ENCODE assay signal across 8 mouse cellular contexts in genomic region chr14:44989751-44990150, GRCm38 (mm10). TPM values are rescaled to one million over a fixed set of nuclear protein-coding genes. Genes with fewer than 3 reads are reported as not detected.
DNase-seq lines count a peak whose midpoint lies in the region; ATAC-seq and TF ChIP-seq lines count a peak whose summit lies in the region.

No protein-coding gene starts in this region.

- no peak for TF ChIP-seq CTCF in thymus, adult 2 months (IDR thresholded peaks at IDR 0.05; ENCODE audit: borderline replicate concordance, control insufficient read depth, extremely low read depth, insufficient read depth, low read length, poor library complexity)

- H3K4me3 ChIP-seq in thymus, adult 2 months (ENCODE audit: control insufficient read depth, insufficient read depth, low read length): peak overlapping the region; percentile 53
- H3K4me3 ChIP-seq in forebrain, embryonic 14.5 days (ENCODE audit: low read depth, low read length): peak overlapping the region; percentile 40
- H3K4me3 ChIP-seq in liver, embryonic 13.5 days (replicated peaks): peak overlapping the region; percentile 49
- peak overlapping the region; percentile 53 for H3K4me3 ChIP-seq in stomach, embryonic 16.5 days (replicated peaks; ENCODE audit: low read length)

- DNase-seq in thymus, adult 2 months: peak; percentile 9
- no peak for DNase-seq in thymus, postnatal 25 days
- no peak for DNase-seq in forebrain, embryonic 14.5 days (ENCODE audit: low spot score)
- no peak for DNase-seq in liver, embryonic 13.5 days
- no peak for DNase-seq in gastrocnemius, postnatal 25 days
- DNase-seq in frontal cortex, postnatal 10 days (ENCODE audit: low spot score in 2 of 2): no peak
- DNase-seq in urinary bladder, adult 2 months (ENCODE audit: low spot score): no peak

- WGBS in thymus, adult 2 months: 24% methylated on average over 4 of the region's 4 CpGs
- WGBS in forebrain, embryonic 14.5 days: 31% methylated on average over 4 of the region's 4 CpGs
- WGBS in liver, embryonic 13.5 days (ENCODE audit: insufficient replicate concordance): 23% methylated on average over 4 of the region's 4 CpGs
- 35% methylated on average over 4 of the region's 4 CpGs for WGBS in stomach, embryonic 16.5 days

- ATAC-seq in forebrain, embryonic 14.5 days: no peak
- ATAC-seq in liver, embryonic 13.5 days (ENCODE audit: low read depth): no peak
- no peak for ATAC-seq in stomach, embryonic 16.5 days (ENCODE audit: insufficient read depth, low FRiP score)

- TF ChIP-seq POLR2A in thymus, adult 2 months (IDR thresholded peaks at IDR 0.05; ENCODE audit: control insufficient read depth, extremely low read depth, insufficient read depth, low read length, poor library complexity): no peak

- H3K9me3 ChIP-seq in forebrain, embryonic 14.5 days (replicated peaks; ENCODE audit: control insufficient read depth, low read length): no peaks in the 10 kb centered on the region
- H3K9me3 ChIP-seq in liver, embryonic 13.5 days (replicated peaks): no peaks in the 10 kb centered on the region
- no peaks in the 10 kb centered on the region for H3K9me3 ChIP-seq in stomach, embryonic 16.5 days (replicated peaks; ENCODE audit: control insufficient read depth, low read length)

- no peak overlapping the region for H3K27ac ChIP-seq in thymus, adult 2 months (ENCODE audit: control insufficient read depth, insufficient read depth, low read length)
- no peak overlapping the region for H3K27ac ChIP-seq in forebrain, embryonic 14.5 days (ENCODE audit: low read depth, low read length)
- H3K27ac ChIP-seq in liver, embryonic 13.5 days: no peak overlapping the region
- no peak overlapping the region for H3K27ac ChIP-seq in stomach, embryonic 16.5 days (ENCODE audit: low read length)

- no peaks in the 10 kb centered on the region for H3K36me3 ChIP-seq in thymus, adult 2 months (ENCODE audit: control insufficient read depth, insufficient read depth, low read length)
- H3K36me3 ChIP-seq in forebrain, embryonic 14.5 days (ENCODE audit: control insufficient read depth, insufficient read depth, low read length): no peaks in the 10 kb centered on the region
- H3K36me3 ChIP-seq in liver, embryonic 13.5 days: no peaks in the 10 kb centered on the region
- no peaks in the 10 kb centered on the region for H3K36me3 ChIP-seq in stomach, embryonic 16.5 days (ENCODE audit: control insufficient read depth, insufficient read depth, low read length)

- H3K4me2 ChIP-seq in forebrain, embryonic 14.5 days (ENCODE audit: low read length): peak overlapping the region; percentile 87
- H3K4me2 ChIP-seq in liver, embryonic 13.5 days: peak overlapping the region; percentile 64
- H3K4me2 ChIP-seq in stomach, embryonic 16.5 days (ENCODE audit: low read depth, low read length): peak overlapping the region; percentile 76

- H3K4me1 ChIP-seq in thymus, adult 2 months (replicated peaks; ENCODE audit: control insufficient read depth, insufficient read depth, low read length): peaks cover 16% of the 10 kb centered on the region
- peaks cover 3% of the 10 kb centered on the region; the same call in 1 of the 2 replicates for H3K4me1 ChIP-seq in forebrain, embryonic 14.5 days (ENCODE audit: control insufficient read depth, insufficient read depth, low read length)
- H3K4me1 ChIP-seq in liver, embryonic 13.5 days (replicated peaks): peaks cover 16% of the 10 kb centered on the region
- H3K4me1 ChIP-seq in stomach, embryonic 16.5 days (ENCODE audit: control insufficient read depth, insufficient read depth, low read length): 0 out of 2 replicates have a peak, but pooled peaks cover 7% of the 10 kb centered on the region

- H3K27me3 ChIP-seq in thymus, adult 2 months (ENCODE audit: control insufficient read depth, insufficient read depth, low read length): no peaks in the 10 kb centered on the region
- H3K27me3 ChIP-seq in forebrain, embryonic 14.5 days (replicated peaks; ENCODE audit: control insufficient read depth, insufficient read depth, low read length): 0 out of 2 replicates have a peak, but pooled peaks cover 6% of the 10 kb centered on the region
- H3K27me3 ChIP-seq in liver, embryonic 13.5 days: peaks cover 17% of the 10 kb centered on the region
- peaks cover 11% of the 10 kb centered on the region for H3K27me3 ChIP-seq in stomach, embryonic 16.5 days (ENCODE audit: control insufficient read depth, insufficient read depth, low read length)

- H3K9ac ChIP-seq in forebrain, embryonic 14.5 days (ENCODE audit: low read length): peak overlapping the region; percentile 59
- H3K9ac ChIP-seq in liver, embryonic 13.5 days: 0 out of 2 replicates have a peak overlapping the region, but pooled peaks have one; percentile 36
- peak overlapping the region; percentile 65 for H3K9ac ChIP-seq in stomach, embryonic 16.5 days (ENCODE audit: low read length)

RNA-seq across cellular contexts. Expression of gene Ptger2, which starts 1.8 kb away (rescaled TPM):
- polyA plus RNA-seq in thymus, adult 2 months (2012; rRNA removed): 1.9 and 2.1 TPM in 2 replicates
- 0.22 and 0.27 TPM in 2 replicates for polyA plus RNA-seq in forebrain, embryonic 14.5 days (2014; fragmentation: Nextera tagmentation; extraction: Ambion mirVana)
- 0.29 and 0.51 TPM in 2 replicates for polyA plus RNA-seq in liver, embryonic 13.5 days (2015; fragmentation: Nextera tagmentation; extraction: Ambion mirVana)
- polyA plus RNA-seq in stomach, embryonic 16.5 days (2015; fragmentation: Nextera tagmentation; extraction: Ambion mirVana): 2.0 and 2.3 TPM in 2 replicates
- under 1 TPM; 0.15 to 0.19 TPM for total RNA-seq in gastrocnemius, postnatal 25 days (2021)
- polyA plus RNA-seq in urinary bladder, adult 2 months (2012; rRNA removed): 2.3 and 2.8 TPM in 2 replicates
